Mouse (Mus musculus) urinary bladder, adult 2 months (tissue): ENCODE data around the gene Acad9. TPM values are rescaled to one million over a fixed set of nuclear protein-coding genes. Genes with fewer than 3 reads are reported as not detected.
"Not testable (repeated sequence)": the region's sequence is repeated elsewhere in the genome, so short reads cannot be mapped to it uniquely, and the experiment has no call there.

ENCODE experiments used
- DNase-seq: peaks from one replicate; pipeline ENCODE4 v3.0.0; 2022; ENCODE audit warnings: low spot score
- polyA plus RNA-seq: library from polyadenylated mRNA; depleted of rRNA; stranded (reverse); fragments of >200 nt; gene quantifications from 2 replicates; pipeline ENCODE4 v1.2.3, GENCODE M21; 2012; rRNA removed

Gene Acad9
- polyA plus RNA-seq, 1 experiment, result 26.4 TPM

DNA sequence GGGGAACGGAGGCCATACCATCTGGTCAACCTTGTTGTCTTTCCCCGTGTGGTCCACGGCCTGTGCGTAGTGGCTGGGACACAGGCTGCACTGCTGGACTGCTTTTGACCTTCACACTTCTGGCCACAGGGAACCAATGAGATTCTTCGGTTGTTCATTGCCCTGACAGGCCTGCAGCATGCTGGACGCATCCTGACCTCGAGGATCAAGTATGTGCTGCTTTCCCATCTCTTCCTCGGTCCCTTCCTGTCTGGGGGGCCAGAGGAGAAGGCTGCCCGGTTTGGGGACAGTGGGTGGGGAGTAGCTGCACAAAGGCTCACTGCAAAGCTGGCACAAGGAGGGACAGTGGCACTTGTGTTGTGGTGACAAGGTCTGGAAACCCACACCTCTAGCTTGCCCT lies 21.8 kb downstream of the Acad9 start:
- DNase-seq, result no peak

DNA sequence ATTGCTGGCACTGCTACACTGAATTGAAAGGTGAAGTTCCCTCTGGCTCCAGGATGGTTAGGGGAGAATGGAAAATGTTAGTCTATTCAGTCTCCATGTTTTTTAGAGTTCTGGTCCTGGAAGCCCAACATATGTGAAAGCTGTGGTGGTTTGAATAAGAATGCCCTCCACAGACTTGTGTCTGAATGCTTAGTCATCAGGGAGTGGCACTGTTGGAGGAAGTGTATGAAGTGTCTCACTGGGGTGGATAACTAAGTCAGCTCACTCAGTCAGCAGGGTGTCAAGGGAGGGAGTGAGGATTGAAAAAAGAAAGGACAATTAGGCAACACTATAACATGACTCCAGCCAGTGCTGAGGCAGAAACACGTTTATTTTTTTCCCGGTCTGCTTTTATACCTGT lies 29.6 kb downstream of the Acad9 start:
- DNase-seq, result no peak

- DNase-seq, result no peak
These were observed 50.3 kb downstream of the Acad9 start for GRCm38 (mm10) chr3:36116076-36116475.

- DNase-seq, result no peak
These were observed 54.1 kb downstream of the Acad9 start for GRCm38 (mm10) chr3:36119684-36120548.

- not testable (repeated sequence) for DNase-seq
These were observed 60.4 kb downstream of the Acad9 start for GRCm38 (mm10) chr3:36126176-36126575.

DNA sequence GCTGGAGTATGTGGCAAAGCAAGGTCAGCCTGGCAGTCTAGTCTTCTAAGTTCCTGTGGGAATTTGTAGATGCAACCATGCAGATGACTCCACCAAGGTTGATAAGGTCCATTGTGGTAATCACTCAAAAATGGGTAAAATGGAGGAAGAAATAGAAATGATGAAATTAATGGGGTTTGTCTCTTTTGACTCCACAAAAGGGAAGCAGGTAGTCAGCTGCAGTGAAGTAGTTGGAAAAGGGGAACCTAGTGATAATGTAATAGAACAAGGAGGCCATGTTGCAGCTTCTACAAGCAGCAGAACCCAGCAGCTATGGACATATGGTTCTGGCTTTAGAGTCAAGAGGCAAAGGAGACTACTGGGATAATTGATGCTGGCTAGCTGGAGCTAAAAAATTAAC lies 70.4 kb downstream of the Acad9 start:
- DNase-seq, result no peak

DNA sequence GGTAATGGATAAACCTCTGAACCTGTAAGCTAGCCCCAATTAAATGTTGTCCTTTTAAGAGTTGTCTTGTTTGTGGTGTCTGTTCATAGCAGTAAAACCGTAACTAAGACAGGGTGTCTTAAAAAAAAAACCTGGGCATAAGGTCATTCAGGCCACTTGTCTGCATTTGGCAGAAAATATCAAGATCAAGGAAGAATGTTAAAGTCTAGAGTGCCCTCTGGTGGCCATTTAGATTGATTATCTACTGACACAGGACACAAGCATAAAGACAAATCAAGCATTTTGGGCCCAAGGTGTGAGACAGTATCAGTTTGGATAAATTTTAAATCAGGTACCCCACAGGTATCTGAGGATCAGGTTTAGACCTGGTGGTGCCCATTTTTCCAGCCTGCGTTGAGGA lies 71.8 kb downstream of the Acad9 start:
- DNase-seq, result no peak

GRCm38 (mm10) chr3:36138171-36138660 lies 72.4 kb downstream of the Acad9 start:
- DNase-seq, result no peak

DNA sequence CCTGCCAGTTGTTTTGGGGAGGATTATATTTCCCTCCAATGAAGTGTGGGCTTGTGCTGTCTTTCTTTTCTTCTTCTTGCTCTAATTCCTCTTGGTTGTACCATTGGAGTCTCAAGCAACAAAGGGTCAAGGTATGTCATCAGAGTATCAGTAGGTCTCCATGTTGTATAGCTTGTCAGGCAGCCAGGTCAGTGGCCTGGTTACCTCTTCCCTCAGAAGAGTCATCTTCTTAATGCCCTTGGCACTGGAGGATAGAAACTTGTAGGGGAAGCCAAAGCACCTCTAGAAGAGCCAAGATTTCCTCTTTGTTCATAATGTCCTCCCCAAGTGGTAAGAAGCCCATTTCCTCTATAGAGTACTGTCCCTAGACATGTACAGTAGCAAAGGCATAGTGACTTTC lies 73.2 kb downstream of the Acad9 start:
- DNase-seq, result no peak

Other genes with a start within 250 kb of the Acad9 start
- gene Dcun1d1, start 128.5 kb upstream of the Acad9 start, polyA plus RNA-seq, result 32.4 and 39.5 TPM in 2 replicates
- 22.6 and 23.4 TPM in 2 replicates for gene Mccc1, start 65.3 kb upstream of the Acad9 start, polyA plus RNA-seq
- gene Ccdc144b, start 12.4 kb upstream of the Acad9 start, polyA plus RNA-seq, result 0.01 TPM in 2 replicates
- gene D3Ertd254e, start 85.0 kb downstream of the Acad9 start, polyA plus RNA-seq, result 2.6 and 3.7 TPM in 2 replicates
- 0.50 and 0.62 TPM in 2 replicates for gene Qrfpr, start 156.3 kb downstream of the Acad9 start, polyA plus RNA-seq